Mouse (Mus musculus): ENCODE results near the gene Nfkbil1. TPM values are rescaled to one million over a fixed set of nuclear protein-coding genes. Genes with fewer than 3 reads are reported as not detected.

Gene Nfkbil1
- polyA plus RNA-seq, 2 experiments from 2014 or later: 2.0 to 2.2 TPM

- ATAC-seq: peak; percentile 77
Measured at GRCm38 (mm10) chr17:35200398-35200797, 35.2 kb downstream of the Nfkbil1 start.

GRCm38 (mm10) chr17:35198946-35199345, 36.6 kb downstream of the Nfkbil1 start:
- ATAC-seq: no peak

- ATAC-seq: no peak
Measured at GRCm38 (mm10) chr17:35198029-35198428, 37.6 kb downstream of the Nfkbil1 start.

- no peak for ATAC-seq
Measured at GRCm38 (mm10) chr17:35197126-35197525, 38.5 kb downstream of the Nfkbil1 start.

GRCm38 (mm10) chr17:35196321-35196641, 39.3 kb downstream of the Nfkbil1 start:
- ATAC-seq: no peak

- ATAC-seq: peak; percentile 44
Measured at GRCm38 (mm10) chr17:35195631-35196320, 39.8 kb downstream of the Nfkbil1 start.

GRCm38 (mm10) chr17:35194844-35195630, 40.6 kb downstream of the Nfkbil1 start:
- peak; percentile 26 for ATAC-seq

GRCm38 (mm10) chr17:35193881-35194843, 41.4 kb downstream of the Nfkbil1 start, which contains the start of gene Ltb:
Gene Ltb, plus strand, starts transcription at chr17:35194439.
- peak; percentile 59 for ATAC-seq

- ATAC-seq: no peak
Measured at GRCm38 (mm10) chr17:35192924-35193323, 42.7 kb downstream of the Nfkbil1 start.

GRCm38 (mm10) chr17:35191723-35192122, 43.9 kb downstream of the Nfkbil1 start:
- ATAC-seq: no peak

- peak; percentile 66 for ATAC-seq
Measured at GRCm38 (mm10) chr17:35190096-35190495, 45.5 kb downstream of the Nfkbil1 start.

GRCm38 (mm10) chr17:35189186-35189585, 46.4 kb downstream of the Nfkbil1 start:
- no peak for ATAC-seq

GRCm38 (mm10) chr17:35187959-35188610, 47.5 kb downstream of the Nfkbil1 start, which contains the start of gene Lst1:
Gene Lst1, minus strand, starts transcription at chr17:35188439.
- no peak for ATAC-seq

GRCm38 (mm10) chr17:35187345-35187744, 48.2 kb downstream of the Nfkbil1 start:
- no peak for ATAC-seq

- peak; percentile 39 for ATAC-seq
Measured at GRCm38 (mm10) chr17:35186681-35187080, 48.9 kb downstream of the Nfkbil1 start.

- ATAC-seq: peak; percentile 50
Measured at GRCm38 (mm10) chr17:35185639-35186611, 49.7 kb downstream of the Nfkbil1 start.

GRCm38 (mm10) chr17:35180093-35180492, 55.5 kb downstream of the Nfkbil1 start:
- peak; percentile 76 for ATAC-seq

GRCm38 (mm10) chr17:35178528-35178927, 57.1 kb downstream of the Nfkbil1 start:
- ATAC-seq: peak; percentile 48

GRCm38 (mm10) chr17:35175968-35176367, 59.6 kb downstream of the Nfkbil1 start, which contains the start of gene Aif1:
Gene Aif1, minus strand, starts transcription at chr17:35176068.
- no peak for ATAC-seq

GRCm38 (mm10) chr17:35175382-35175781, 60.2 kb downstream of the Nfkbil1 start:
- ATAC-seq: no peak

All from CD4-positive, CD25-positive, alpha-beta regulatory T cell, adult 4 months (primary cell).